Mouse (Mus musculus): ENCODE measurements around the gene St6galnac3.
A peak's percentile ranks its signal among the peaks of the same experiment; 100 is the strongest.

St6galnac3 gene

GRCm38 (mm10) chr3:153724701-153725668, at the start of gene St6galnac3:
Gene St6galnac3, minus strand, starts transcription at chr3:153725174.
- peak; percentile 91 for DNase-seq (ENCODE audit: low read depth, low spot score)

GRCm38 (mm10) chr3:153774568-153774967, 49.6 kb upstream of the St6galnac3 start:
- DNase-seq (ENCODE audit: low read depth, low spot score): no peak

GRCm38 (mm10) chr3:153771479-153771878, 46.5 kb upstream of the St6galnac3 start:
- no peak for DNase-seq (ENCODE audit: low read depth, low spot score)

- no peak for DNase-seq (ENCODE audit: low read depth, low spot score)
Measured at GRCm38 (mm10) chr3:153770573-153770972, 45.6 kb upstream of the St6galnac3 start.

- DNase-seq (ENCODE audit: low read depth, low spot score): no peak
Measured at GRCm38 (mm10) chr3:153769220-153769619, 44.2 kb upstream of the St6galnac3 start.

- DNase-seq (ENCODE audit: low read depth, low spot score): peak; percentile 27
Measured at GRCm38 (mm10) chr3:153765171-153765570, 40.2 kb upstream of the St6galnac3 start.

- DNase-seq (ENCODE audit: low read depth, low spot score): peak; percentile 64
Measured at GRCm38 (mm10) chr3:153764760-153765159, 39.8 kb upstream of the St6galnac3 start.

GRCm38 (mm10) chr3:153761171-153761570, 36.2 kb upstream of the St6galnac3 start:
- DNase-seq (ENCODE audit: low read depth, low spot score): no peak

GRCm38 (mm10) chr3:153759269-153759668, 34.3 kb upstream of the St6galnac3 start:
- DNase-seq (ENCODE audit: low read depth, low spot score): no peak

GRCm38 (mm10) chr3:153756500-153756996, 31.6 kb upstream of the St6galnac3 start:
- no peak for DNase-seq (ENCODE audit: low read depth, low spot score)

GRCm38 (mm10) chr3:153755785-153756326, 30.9 kb upstream of the St6galnac3 start:
- DNase-seq (ENCODE audit: low read depth, low spot score): peak; percentile 26

GRCm38 (mm10) chr3:153751435-153751834, 26.5 kb upstream of the St6galnac3 start:
- no peak for DNase-seq (ENCODE audit: low read depth, low spot score)

- DNase-seq (ENCODE audit: low read depth, low spot score): no peak
Measured at GRCm38 (mm10) chr3:153749359-153749758, 24.4 kb upstream of the St6galnac3 start.

GRCm38 (mm10) chr3:153748293-153748692, 23.3 kb upstream of the St6galnac3 start:
- DNase-seq (ENCODE audit: low read depth, low spot score): no peak

GRCm38 (mm10) chr3:153745099-153745498, 20.1 kb upstream of the St6galnac3 start:
- DNase-seq (ENCODE audit: low read depth, low spot score): no peak

- DNase-seq (ENCODE audit: low read depth, low spot score): peak; percentile 29
Measured at GRCm38 (mm10) chr3:153744447-153744846, 19.5 kb upstream of the St6galnac3 start.

GRCm38 (mm10) chr3:153741800-153742199, 16.8 kb upstream of the St6galnac3 start:
- no peak for DNase-seq (ENCODE audit: low read depth, low spot score)

- no peak for DNase-seq (ENCODE audit: low read depth, low spot score)
Measured at GRCm38 (mm10) chr3:153739351-153739750, 14.4 kb upstream of the St6galnac3 start.

GRCm38 (mm10) chr3:153738421-153738820, 13.4 kb upstream of the St6galnac3 start:
- no peak for DNase-seq (ENCODE audit: low read depth, low spot score)

- no peak for DNase-seq (ENCODE audit: low read depth, low spot score)
Measured at GRCm38 (mm10) chr3:153736756-153737280, 11.8 kb upstream of the St6galnac3 start.

GRCm38 (mm10) chr3:153735796-153736549, 11.0 kb upstream of the St6galnac3 start:
- DNase-seq (ENCODE audit: low read depth, low spot score): no peak

- DNase-seq (ENCODE audit: low read depth, low spot score): no peak
Measured at GRCm38 (mm10) chr3:153734741-153735140, 9.8 kb upstream of the St6galnac3 start.

All from CD4-positive, CD25-positive, alpha-beta regulatory T cell, adult 2 months (primary cell).